Mouse (Mus musculus): Measurements from ENCODE around the gene Oaz2.

The Oaz2 gene

DNA sequence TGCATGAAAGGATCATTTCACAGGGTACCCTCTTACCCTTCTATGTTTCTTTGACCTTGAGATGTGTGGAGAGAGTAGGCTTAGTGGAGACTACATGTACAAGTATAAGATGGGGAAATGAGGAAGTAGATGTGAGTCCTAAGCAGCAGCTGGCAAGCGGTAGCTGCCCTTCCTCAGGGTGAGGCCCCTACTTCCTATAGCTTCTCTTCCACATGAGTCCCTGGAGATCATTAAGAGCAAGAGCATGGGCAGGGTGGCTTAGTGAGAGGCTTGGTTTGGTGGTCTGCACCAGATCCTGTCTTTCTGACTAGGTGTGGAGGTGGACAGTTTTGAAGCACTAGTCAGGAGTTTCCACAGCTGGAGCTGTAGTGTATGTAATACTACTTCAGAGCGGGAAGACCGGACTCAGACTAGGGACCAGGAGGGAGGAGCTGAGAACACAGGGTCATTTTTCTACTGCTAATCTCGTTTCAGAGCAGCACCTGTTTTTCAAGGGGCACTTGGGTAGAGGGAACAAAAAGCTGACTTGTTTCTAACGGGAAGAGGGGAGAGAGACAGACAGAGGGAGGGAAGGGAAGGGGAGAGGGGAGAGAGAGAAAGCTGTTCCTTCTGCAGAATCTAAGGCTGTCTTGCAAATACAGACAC, 25.3 kb downstream of the Oaz2 start:
- DNase-seq (ENCODE audit: low read depth, low spot score): no peak

DNA sequence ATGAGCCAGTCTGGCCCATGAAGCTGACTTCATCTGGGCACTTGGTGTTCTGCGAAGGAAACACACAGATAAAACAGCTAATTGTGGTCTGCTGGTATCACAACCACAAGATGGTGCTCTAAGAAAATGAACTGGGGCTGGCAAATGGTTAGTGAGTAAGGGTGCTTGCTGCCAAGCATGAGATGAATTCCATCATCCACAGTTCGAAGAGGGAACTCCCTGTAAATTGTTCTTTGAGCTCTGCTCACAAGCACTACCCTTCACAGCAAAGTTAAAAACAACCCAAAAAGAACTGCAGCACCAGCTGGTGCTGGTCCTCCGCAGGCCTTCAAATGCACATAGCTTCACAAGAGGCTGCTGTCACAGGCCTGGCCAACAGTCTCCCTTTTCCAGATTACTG, 27.8 kb downstream of the Oaz2 start:
- DNase-seq (ENCODE audit: low read depth, low spot score): no peak

DNA sequence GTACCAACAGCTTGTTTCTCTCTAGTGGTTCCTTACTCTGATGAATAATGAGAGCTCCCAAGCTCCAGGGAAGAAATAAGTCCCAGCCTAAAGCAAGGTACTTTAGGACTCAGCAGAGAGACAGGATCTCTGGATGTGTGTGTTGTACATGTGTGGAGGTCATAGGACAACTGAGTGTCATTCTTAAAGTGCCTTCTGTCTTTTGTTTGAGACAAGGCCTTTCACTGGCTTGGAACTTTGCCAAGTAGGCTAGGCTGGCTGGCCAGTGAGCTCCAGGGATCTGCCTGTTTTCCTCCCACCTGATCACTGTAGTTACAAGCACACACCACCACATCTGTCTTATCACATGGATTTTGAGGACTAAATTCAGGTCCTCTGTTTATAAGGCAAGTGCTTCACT, 28.5 kb downstream of the Oaz2 start:
- no peak for DNase-seq (ENCODE audit: low read depth, low spot score)

DNA sequence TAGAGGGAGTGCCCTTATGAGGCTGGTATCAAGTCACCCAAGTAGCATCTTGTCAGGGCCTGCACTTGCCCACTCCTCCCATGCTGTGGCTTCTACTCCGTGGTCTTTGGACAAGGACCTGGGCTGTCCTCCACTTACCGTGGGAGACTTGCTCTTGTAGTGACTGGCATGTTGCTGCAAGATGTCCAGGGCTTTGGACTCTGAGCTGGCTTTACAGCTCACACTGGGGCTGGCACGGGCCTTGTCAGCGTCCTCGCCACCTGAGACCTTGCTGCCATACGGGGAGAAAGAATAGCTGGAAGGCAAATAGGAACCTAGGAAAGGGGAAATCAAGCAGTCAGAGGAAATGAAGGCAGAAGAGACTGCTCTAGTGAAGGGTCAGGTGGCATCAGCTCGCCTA, 29.6 kb downstream of the Oaz2 start:
- DNase-seq (ENCODE audit: low read depth, low spot score): no peak

DNA sequence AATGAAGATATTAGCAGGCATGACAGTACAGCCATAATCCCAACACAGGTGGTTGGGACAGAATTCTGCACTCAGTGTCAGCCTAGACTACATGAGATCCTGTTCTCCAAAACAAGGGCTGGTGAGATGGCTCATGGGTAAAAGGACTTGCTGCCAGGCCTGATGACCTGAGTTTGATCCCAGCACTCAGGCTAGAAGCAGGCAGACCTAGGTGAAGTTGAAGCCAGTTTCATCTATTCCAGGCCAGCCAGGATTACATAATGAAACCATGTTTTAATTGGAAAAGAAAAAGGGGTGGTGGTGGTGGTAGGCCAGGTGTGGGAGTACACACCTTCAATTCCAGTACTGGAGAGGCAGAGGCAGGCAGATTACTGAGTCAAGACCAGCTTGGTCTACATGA, 30.2 kb downstream of the Oaz2 start:
- no peak for DNase-seq (ENCODE audit: low read depth, low spot score)

DNA sequence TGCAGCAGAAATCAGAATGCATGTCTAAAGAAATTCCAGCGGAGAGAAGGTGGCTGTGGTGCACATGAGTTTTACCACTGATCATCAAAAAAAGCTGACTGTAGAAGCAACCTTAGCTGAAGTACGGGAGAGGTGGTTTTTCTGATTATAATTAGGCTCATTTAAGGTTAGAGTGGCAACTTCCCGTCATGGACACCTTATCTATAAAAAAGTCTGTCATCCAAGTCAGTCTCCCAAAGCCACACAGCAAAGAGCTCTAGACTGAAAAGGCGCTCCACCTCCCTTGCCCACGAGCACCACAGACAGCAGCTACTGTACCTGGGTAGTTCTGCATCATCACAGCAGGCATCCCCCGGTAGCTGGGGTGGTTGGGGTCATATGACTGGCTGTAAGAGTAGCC, 32.7 kb downstream of the Oaz2 start:
- no peak for DNase-seq (ENCODE audit: low read depth, low spot score)

DNA sequence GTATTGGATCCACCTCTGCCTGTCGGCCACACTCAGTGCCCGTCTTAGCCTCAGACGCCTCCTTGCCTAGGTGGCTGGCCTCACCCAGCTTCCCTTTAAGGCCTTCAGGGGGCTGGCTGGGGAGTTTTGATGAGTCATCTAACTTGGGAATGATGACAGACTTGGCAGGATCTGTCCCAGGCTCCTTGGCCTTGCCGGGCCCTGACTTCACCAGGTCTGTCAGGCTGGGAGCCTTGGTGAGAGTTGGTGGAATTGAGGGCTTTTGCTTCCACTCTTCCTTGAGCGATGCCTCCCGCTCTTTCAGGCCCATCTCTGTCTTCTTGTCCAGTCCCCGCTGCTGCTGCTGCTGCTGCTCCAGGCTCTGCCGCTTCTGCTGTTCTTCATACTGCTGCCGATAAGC, 34.5 kb downstream of the Oaz2 start:
- DNase-seq (ENCODE audit: low read depth, low spot score): no peak

DNA sequence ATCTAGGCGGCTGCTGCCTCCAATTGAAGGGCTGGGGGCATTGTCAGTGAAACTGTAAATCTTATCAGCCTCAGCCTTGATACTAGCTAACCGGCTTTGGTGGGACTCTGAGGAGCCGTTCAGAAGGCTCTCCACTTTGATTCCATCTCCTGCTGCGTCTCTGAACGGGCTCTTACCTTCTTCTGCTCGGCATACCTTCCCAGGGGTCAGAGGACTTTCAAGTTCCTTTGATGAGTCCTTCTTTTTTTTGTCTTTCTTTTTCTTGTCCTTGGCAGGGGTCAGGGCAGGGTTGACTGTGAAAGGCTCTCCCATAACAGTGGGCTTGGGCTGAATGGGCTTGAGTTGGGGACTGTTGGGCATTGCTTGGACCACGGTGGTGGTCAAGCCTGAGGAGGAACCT, 35.4 kb downstream of the Oaz2 start:
- DNase-seq (ENCODE audit: low read depth, low spot score): no peak

DNA sequence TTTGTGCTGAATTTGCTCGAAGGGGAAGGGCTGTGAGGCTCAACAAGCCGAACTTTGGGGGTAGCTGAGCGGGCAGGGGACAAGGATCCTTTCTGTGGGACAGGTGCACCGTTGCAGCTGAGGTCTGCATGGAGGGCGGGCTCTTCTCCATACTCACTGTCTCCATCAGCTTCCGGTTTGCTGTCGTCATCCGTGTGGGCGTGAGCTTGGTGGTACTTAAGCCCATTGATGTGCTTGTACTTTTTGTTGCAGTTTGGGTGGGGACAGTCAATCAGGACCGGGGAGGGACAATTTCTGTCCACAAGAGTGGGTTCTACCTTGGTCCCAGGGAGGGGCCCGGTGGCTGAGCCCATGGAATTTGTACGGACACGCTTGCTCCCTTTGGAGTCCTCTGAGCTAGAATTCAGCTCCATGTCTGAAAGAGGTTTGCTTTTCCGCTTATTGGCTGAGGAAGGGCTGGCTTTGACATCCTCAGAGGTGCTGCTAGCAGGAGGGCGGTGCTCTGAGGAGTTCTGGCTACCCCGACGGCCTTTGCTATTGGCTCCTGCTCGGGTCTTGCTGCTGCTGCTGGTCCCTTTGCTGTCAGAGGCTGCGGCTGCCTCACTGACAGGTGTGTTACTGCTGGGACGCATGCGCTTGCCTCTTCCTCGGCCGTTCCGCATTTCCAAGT, 36.3 kb downstream of the Oaz2 start:
- no peak for DNase-seq (ENCODE audit: low read depth, low spot score)

DNA sequence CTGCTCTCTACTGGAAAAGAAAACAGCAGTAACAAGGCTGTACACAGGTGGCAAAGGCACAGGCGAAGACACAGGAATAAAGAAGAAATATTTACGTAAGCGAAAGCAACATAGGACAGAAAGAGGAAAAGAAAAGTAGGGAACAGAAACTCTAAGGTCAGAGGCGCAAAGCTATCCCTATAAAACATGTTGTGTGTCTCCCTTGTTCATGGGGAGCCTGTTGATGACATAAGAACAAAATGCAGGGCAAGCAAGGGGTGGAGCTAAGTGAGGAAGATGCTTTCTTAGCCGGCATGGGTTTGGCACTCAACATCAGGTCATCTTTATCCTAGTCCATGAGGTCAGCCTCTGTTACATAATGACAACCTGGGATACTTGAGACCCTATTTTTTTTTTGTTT, 50.4 kb downstream of the Oaz2 start:
- DNase-seq (ENCODE audit: low read depth, low spot score): no peak

DNA sequence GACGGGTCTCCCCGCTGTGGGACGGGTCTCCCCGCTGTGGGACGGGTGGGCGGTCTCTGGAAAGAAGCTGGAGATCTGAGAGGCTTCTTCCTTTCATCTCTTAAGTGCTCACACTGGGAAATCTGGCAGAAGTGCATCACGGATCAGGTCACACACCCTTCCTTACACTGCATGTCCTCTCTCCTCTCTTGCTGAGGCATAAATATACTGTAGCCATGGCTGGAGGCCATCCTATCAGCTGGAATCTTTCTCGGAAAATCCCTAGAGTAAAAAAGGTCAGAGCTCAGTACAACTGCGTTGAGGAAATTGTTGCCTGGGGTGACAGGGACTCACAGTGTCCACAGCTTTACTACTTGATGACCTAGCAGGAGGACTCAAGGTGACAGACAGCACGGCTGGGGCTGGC, 53.4 kb downstream of the Oaz2 start:
- no peak for DNase-seq (ENCODE audit: low read depth, low spot score)

DNA sequence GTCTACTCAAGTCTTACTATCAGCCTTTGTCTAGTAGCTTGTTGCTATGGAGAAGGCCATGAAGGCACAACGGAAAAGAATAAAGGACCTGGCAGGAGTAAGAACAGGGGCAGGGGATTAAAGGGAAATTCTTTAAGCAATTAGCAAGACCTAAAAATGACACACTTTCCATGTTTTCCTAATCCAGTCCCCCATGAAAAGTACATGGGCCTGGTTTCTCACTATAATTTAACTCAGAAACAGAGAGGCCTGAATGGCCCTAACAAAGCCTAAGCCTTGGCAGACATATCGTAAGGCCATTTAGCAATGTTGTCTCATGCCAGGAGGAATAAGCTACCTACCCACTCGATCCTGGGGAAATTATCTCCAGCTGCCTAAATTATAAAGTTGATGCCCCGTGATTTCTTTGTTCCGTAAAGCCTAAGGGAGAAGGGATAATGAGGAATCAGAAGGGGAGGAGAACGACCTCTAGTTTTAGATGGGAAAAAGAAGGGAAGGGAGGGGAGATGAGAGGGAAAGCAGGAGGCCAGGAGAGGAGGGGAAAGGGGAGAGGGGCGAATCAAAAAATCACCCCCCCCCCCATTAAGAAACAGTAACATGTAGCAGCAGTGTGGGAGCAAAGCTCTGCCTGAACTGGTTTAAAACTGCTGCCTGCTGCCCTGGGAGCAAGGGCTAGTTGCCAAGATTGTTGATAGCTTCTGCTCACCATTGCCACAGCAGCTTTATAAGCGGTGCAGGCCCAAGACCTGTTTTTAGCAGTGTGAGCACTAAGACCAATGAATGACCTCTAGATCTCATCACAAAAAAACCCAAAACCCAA, 56.9 kb downstream of the Oaz2 start:
- no peak for DNase-seq (ENCODE audit: low read depth, low spot score)

DNA sequence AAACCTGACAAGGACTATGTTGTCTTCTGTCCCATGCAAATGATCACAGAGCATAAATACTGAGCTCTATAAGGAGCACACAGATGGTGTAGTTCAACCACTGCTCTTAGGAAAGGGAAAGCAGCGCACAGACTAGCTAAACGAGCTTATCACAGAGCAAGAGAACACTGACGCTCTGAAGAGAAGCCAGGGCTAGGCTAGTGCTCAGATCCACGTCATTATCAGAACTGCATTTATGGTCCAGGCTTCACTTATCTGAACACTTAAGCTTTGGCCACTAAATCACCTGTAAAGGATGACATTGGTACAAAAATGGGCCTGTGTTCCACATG, 57.5 kb downstream of the Oaz2 start:
- no peak for DNase-seq (ENCODE audit: low read depth, low spot score)

DNA sequence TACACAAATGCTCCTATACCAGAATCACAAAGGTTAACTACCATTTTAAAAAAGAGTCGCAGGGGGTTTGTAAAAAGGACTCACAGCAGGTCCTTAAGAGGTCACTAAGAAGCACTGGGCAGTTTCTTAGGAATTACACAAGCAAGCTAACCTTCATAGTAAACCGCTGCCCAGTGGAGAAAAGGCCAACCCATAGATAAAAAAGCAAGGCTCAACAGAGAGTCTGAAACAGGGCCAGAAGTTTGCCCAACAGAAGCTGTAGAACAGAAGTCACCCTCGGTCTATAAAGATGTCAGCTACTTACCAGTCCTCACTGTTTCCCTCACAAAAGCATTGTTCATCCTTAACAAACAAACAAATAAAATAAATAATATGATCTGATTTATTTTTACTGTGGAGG, 58.6 kb downstream of the Oaz2 start:
- DNase-seq (ENCODE audit: low read depth, low spot score): no peak

DNA sequence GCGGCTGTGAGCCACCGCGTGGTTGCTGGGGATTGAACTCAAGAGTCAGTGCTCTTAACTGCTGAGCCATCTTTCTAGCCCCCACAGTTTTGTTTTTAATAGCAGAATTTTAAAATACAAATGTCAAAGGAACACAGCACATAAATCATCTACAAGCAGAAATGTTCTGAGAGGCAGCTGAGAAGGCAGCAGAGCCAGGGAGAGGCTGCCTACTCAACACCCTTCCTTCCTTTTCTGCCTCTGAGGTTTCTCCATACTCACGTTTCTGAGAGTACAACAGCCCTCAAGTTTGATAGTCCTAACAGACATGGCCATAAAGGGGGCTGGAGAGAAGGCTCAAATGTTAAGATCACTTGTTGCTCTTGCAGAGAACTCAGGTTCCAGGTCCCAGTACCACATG, 59.7 kb downstream of the Oaz2 start:
- DNase-seq (ENCODE audit: low read depth, low spot score): no peak

DNA sequence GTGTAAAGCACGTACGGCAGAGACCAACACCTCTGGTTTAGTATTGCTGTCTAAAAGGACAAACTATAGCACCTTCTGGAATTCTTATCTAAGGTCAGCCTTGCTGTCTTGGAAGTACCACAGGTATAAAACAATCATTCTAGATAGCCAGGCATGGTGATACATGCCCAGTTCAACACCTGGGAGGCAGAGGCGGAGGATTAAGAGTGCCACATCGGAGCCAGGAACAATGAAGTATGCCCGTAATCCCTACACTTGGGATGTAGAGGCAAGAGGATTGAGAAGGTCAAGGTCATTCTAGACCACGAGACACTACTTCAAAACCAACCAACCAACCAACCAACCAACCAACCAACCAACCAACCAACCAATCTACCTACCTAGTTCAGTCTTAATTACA, 60.8 kb downstream of the Oaz2 start:
- no peak for DNase-seq (ENCODE audit: low read depth, low spot score)

DNA sequence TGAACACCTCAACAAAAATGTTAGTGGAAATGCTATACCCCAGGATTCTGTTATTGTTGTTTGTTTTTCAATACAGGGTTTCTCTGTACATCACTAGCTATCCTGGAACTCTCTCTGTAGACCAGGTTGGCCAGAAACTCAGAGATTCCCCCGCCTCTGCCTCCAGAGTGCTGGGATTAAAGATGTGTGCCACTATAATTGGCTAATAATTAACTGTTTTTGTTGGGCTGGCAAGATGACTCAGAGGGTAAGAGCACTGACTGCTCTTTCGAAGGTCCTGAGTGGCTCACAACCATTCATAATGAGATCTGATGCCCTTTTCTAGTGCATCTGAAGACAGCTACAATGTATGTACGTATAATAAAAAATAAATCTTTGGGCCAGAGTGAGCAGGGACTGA, 67.1 kb downstream of the Oaz2 start:
- no peak for DNase-seq (ENCODE audit: low read depth, low spot score)

Data from WW6 (cell line).